Mouse (Mus musculus): ENCODE measurements around the gene Brip1. TPM values are rescaled to one million over a fixed set of nuclear protein-coding genes. Genes with fewer than 3 reads are reported as not detected.

The Brip1 gene
- polyA plus RNA-seq, 2 experiments from 2014 or later: 1.4 to 2.9 TPM

DNA sequence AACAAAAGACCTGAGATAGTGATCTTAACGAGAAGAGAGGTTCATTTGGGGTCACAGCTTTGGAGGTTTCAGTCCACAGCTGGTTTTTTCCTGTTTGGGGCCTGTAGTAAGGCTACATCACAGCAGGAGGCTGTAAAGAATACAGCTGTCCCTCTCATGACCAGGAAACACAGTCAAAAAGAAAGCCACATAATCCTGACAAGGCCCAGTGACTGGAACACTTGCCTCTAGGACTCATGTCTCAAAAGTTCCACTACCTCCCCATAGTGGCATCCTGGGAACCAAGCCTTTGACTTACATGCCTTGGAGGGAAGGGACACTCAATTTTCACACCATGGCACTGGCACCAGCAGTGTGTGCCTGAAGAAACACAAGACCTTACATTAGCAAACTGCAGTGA lies 181.0 kb downstream of the Brip1 start:
- ATAC-seq: no peak

DNA sequence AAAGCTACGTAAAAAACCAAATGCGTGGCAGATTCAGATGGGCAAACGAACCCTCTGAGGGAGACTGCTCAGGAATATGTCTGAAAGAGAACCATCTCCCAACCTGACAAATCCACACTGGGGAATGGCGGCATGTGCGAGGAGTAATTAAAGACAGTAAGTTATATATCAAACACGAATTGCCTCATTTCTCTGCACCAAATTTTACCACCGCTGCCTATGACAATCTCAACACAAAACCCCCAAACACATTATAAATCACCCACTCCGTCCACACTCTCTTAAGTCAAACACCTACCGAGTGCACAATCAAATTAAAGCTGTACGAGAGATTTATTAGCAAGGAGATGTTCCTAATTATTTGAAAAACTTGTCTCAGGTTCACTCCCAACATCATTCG lies 184.8 kb downstream of the Brip1 start:
- no peak for ATAC-seq

DNA sequence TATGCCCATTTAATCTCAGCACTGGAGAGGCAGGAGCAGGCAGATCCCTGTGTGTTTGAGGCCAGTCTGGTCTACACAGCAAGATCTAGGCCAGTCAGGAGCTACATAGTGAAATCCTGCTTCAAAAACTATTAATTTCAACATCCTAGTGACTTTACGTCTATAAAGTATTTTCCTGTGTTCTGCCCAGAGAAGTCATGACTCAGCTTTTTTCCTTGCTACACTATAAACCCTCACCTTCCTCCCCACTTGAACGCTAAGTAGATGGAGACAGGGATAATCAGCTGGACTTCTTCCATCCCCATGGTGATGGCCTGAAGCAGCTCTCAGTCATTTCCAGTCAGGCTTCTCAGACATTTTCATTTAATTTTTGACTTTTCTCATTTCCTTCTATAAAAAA lies 187.9 kb downstream of the Brip1 start:
- no peak for ATAC-seq

DNA sequence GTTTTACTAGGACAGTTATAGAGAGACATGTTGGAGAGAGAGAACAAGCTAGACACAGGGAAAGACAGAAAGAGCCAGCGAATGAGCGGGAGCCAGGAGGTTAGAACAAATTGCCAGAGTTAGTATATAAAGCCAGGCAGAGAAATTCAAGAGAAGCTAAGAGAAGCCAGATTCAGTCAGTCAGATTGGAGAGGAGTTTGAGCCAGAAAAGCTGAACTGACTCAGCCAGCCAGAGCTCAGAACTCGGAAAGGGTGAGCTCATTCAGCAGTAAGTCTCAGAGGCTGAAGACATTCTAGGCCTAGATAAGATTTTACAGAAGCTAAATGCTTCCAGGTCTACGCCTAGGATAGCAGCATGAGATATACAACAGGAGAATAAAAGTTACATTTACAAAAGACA lies 190.5 kb downstream of the Brip1 start:
- no peak for ATAC-seq

DNA sequence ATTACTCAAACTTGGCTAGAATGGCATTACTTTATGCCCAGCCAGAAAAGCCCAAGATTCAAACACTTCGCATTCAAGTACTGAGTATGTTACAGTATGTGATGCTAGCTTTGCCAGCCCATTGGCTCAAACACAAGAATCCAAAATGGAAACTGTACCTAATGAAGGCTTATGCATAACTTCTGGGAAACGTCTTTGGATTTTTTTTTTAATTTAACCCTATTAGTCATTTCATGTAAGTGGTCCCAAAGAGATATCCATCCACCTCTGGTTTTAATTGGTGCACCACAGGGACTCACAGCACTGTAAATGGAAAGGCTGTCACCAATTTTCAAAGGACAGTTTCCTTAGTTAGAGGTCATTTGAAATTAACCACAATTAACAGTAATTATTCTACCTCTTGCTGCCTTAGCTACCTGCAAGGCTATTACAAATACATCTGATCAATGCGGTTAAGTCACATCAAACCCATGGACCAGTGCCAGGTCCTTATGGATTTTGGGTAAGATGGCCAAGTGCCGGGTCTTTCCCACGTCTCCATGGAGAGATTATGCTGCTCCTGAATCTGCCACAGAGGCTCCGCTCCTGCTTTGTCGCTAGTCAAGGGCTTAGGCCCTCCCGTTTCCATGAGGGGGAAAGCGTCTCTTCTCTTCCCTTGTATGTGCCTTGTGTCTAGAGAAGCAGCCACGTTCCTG lies 192.6 kb downstream of the Brip1 start:
- ATAC-seq: no peak

Other genes starting within 250 kb of the Brip1 start
- 10 to 100 TPM; 15.8 to 19.2 TPM for gene Ints2, start 56.4 kb upstream of the Brip1 start, polyA plus RNA-seq (2017; shearing (Covaris generic))
- gene Med13, start 156.4 kb upstream of the Brip1 start, polyA plus RNA-seq (2017; shearing (Covaris generic)): 10 to 100 TPM in 1 of 2 experiments, 1 to 10 TPM in 1; 9.3 to 14.5 TPM